Mouse (Mus musculus): ENCODE measurements at regions not wholly inside any gene's neighbourhood (a gene's known extent, or its start where the extent isn't known, plus 50 kb on each side); places are given as distances from the start of the nearest gene placed in this dataset.

GRCm38 (mm10) chr3:41363947-41364346 is 191.6 kb upstream of the Jade1 start:
- DNase-seq (ENCODE audit: low spot score): no peak
- WGBS: 86% methylated on average over 3 of the region's 3 CpGs
- Histone ChIP-seq H3K9me3 (replicated peaks) (no peaks in the 10 kb centered on the region), H3K4me3 (no peak overlapping the region), H3K27me3 (ENCODE audit: low read depth, poor library complexity, severe bottlenecking) (no peaks in the 10 kb centered on the region), H3K27ac (replicated peaks) (no peak overlapping the region), H3K36me3 (no peaks in the 10 kb centered on the region), H3K4me1 (no peaks in the 10 kb centered on the region)

DNA sequence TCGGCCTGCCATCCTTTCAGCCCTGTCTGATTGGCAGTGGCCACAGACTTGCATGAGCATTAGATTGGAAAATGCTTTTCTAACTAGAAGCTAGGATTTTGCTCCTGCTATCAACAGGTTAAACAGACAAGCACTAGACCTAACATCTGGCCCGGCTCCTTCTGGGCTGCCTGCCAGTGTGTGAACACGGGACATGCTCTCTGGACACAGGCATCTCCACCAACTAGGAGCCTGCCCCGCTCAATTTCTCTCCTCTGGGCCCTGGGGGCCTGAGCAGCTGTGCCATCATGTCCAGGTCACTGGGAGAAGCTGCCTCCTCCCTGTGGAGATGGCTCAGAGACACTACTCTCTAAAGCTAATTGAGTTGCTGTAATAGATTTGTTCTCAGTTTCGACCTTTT is 195.3 kb upstream of the Jade1 start:
- Histone ChIP-seq H3K4me3 (no peak overlapping the region), H3K27ac (replicated peaks) (no peak overlapping the region), H3K36me3 (no peaks in the 10 kb centered on the region), H3K9me3 (replicated peaks) (no peaks in the 10 kb centered on the region), H3K27me3 (ENCODE audit: low read depth, poor library complexity, severe bottlenecking) (no peaks in the 10 kb centered on the region), H3K4me1 (no peaks in the 10 kb centered on the region)
- WGBS: 84% methylated on average over 5 of the region's 5 CpGs
- DNase-seq (ENCODE audit: low spot score): no peak

- WGBS: 83% methylated on average over 4 of the region's 4 CpGs
- no peak for DNase-seq (ENCODE audit: low spot score)
- no peaks in the 10 kb centered on the region for H3K4me1 ChIP-seq
- H3K27ac ChIP-seq (replicated peaks): no peak overlapping the region
- H3K9me3 ChIP-seq (replicated peaks): no peaks in the 10 kb centered on the region
- H3K27me3 ChIP-seq (ENCODE audit: low read depth, poor library complexity, severe bottlenecking): no peaks in the 10 kb centered on the region
- no peaks in the 10 kb centered on the region for H3K36me3 ChIP-seq
- no peak overlapping the region for H3K4me3 ChIP-seq
Measured at GRCm38 (mm10) chr3:41359458-41359857, 196.1 kb upstream of the Jade1 start.

DNA sequence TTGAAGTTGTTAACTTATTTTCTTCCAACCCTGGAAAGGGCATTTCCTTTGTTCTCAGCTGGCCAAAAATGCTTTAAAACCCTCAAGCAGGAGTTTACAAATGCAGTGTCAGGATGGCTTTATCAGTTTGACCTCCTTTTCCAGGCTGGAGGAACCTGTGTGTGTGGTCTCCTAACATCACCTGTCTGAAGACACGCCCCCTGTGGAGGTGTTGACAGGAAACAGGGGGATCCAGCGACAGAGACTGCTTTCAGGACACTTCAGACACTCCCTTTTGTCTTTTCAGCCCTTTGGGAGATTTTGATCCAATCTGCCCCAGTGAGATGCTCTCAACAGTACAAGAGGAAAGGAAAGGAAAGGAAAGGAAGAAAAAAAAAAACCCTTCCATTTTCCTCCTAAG is 202.5 kb upstream of the Jade1 start:
- H3K27me3 ChIP-seq (ENCODE audit: low read depth, poor library complexity, severe bottlenecking): no peaks in the 10 kb centered on the region
- H3K36me3 ChIP-seq: no peaks in the 10 kb centered on the region

GRCm38 (mm10) chr3:41351786-41352185 is 203.7 kb upstream of the Jade1 start:
- Histone ChIP-seq H3K9me3 (replicated peaks) (no peaks in the 10 kb centered on the region), H3K4me1 (peaks cover 9% of the 10 kb centered on the region), H3K27ac (replicated peaks) (no peak overlapping the region), H3K36me3 (no peaks in the 10 kb centered on the region), H3K27me3 (ENCODE audit: low read depth, poor library complexity, severe bottlenecking) (no peaks in the 10 kb centered on the region), H3K4me3 (no peak overlapping the region)
- DNase-seq (ENCODE audit: low spot score): no peak
- WGBS: 89% methylated on average over 4 of the region's 4 CpGs

More for the DNA sequence above, 202.5 kb upstream of the Jade1 start:
- H3K4me1 ChIP-seq: peaks cover 9% of the 10 kb centered on the region
- H3K4me3 ChIP-seq: no peak overlapping the region
- no peak for DNase-seq (ENCODE audit: low spot score)
- H3K9me3 ChIP-seq (replicated peaks): no peaks in the 10 kb centered on the region
- no peak overlapping the region for H3K27ac ChIP-seq (replicated peaks)
- 10% methylated on average over 2 of the region's 2 CpGs for WGBS

DNA sequence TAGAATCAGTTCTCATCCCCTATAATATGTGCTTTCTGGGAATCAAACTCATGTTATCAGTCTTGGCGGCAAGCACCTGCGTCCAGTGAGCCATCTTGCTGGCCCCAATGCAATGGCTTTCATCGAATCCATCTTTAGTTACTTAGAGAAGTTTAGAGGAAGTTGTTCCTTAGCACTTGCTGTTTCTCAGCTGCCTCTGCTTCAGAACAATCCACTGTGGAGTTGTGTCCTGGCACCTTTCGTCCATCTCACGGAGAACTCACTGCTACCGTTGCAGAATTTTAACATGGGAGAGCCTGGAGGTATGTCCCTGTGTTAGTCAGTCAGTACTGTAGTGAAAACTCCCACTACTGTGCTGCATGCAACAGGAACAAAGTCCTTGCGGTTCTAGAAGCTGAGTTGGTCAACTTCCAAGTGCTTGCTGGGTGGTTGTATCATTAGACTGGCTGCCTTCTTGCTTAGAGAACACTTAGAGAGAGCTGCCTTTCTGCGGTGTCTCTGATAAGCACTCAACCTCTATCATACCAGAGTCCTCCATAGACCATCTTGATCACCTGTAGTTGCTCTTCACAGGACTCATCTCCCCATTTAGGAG is 204.3 kb upstream of the Jade1 start:
- Histone ChIP-seq H3K27ac (replicated peaks) (no peak overlapping the region), H3K4me3 (no peak overlapping the region), H3K36me3 (no peaks in the 10 kb centered on the region), H3K9me3 (replicated peaks) (no peaks in the 10 kb centered on the region), H3K27me3 (ENCODE audit: low read depth, poor library complexity, severe bottlenecking) (no peaks in the 10 kb centered on the region), H3K4me1 (peaks cover 9% of the 10 kb centered on the region)
- no peak for DNase-seq (ENCODE audit: low spot score)
- WGBS: 96% methylated on average over 8 of the region's 8 CpGs

DNA sequence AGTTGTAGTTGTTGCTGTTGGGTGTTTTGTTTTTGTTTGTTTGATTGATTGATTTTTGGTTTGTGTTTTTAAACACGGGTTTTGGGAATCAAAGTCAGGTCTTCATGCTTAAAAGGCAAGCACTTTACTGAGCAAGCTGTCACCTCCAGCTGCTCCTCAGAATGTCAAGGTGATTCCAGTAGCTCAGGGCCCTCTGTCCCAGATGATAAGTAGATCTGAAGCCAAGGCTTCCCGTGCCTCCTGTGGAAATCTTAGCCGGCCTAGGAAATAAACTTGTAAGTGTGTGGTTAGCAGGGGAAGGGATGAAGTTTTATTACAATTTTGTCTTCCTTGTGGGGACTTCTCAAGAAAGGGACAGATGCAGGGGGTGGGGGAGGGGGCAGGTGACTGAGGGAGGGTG is 205.2 kb upstream of the Jade1 start:
- DNase-seq (ENCODE audit: low spot score): no peak
- Histone ChIP-seq H3K4me1 (peaks cover 9% of the 10 kb centered on the region), H3K4me3 (no peak overlapping the region), H3K9me3 (replicated peaks) (no peaks in the 10 kb centered on the region), H3K27me3 (ENCODE audit: low read depth, poor library complexity, severe bottlenecking) (no peaks in the 10 kb centered on the region), H3K36me3 (no peaks in the 10 kb centered on the region), H3K27ac (replicated peaks) (no peak overlapping the region)
- WGBS: 88% methylated on average over 3 of the region's 3 CpGs

DNA sequence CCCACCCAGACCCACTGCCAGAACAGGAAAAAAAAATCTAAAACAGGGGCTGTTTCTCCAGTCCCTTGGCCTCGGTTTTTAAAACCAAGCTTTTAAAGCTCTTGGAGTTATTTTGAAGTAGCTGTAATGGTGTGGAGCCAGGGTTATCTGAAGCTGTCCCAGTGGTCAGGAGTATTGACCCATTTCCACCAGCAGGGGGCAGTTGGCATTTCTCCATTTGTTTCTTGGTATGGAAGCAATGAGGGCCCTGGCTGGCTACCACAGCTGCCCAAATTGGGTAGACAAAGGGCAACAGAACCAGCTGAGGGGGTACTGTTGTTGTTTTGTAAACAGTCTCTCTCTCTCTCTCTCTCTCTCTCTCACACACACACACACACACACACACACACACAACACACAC is 206.7 kb upstream of the Jade1 start:
- Histone ChIP-seq H3K27me3 (ENCODE audit: low read depth, poor library complexity, severe bottlenecking) (no peaks in the 10 kb centered on the region), H3K4me1 (peaks cover 9% of the 10 kb centered on the region), H3K36me3 (no peaks in the 10 kb centered on the region), H3K4me3 (no peak overlapping the region), H3K27ac (replicated peaks) (no peak overlapping the region), H3K9me3 (replicated peaks) (no peaks in the 10 kb centered on the region)
- WGBS: 65% methylated on average over 1 of the region's 1 CpGs
- peak; percentile 42 for DNase-seq (ENCODE audit: low spot score)

DNA sequence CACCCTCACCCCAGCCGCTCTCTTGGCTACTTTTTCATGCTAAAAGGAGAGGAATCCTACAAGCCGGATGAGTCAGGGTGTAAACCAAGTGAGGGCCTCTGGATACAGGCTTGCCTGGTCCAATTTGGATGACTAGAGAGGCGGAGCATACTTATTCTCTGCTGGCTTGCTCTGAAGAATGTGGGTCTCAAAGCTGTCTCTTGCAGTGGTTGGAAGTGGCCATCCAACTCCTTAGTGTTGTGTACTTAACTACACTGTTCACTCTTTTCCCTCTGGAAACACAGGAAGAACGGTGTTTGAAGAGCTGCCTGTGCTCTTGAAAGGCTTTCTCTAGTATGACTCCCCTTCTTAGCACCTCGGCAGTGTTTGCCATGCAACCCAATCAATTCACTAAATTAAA is 208.7 kb upstream of the Jade1 start:
- Histone ChIP-seq H3K27ac (replicated peaks) (no peak overlapping the region), H3K4me1 (no peaks in the 10 kb centered on the region), H3K36me3 (no peaks in the 10 kb centered on the region), H3K9me3 (replicated peaks) (no peaks in the 10 kb centered on the region), H3K4me3 (no peak overlapping the region), H3K27me3 (ENCODE audit: low read depth, poor library complexity, severe bottlenecking) (no peaks in the 10 kb centered on the region)
- WGBS: 58% methylated on average over 5 of the region's 5 CpGs
- no peak for DNase-seq (ENCODE audit: low spot score)

DNA sequence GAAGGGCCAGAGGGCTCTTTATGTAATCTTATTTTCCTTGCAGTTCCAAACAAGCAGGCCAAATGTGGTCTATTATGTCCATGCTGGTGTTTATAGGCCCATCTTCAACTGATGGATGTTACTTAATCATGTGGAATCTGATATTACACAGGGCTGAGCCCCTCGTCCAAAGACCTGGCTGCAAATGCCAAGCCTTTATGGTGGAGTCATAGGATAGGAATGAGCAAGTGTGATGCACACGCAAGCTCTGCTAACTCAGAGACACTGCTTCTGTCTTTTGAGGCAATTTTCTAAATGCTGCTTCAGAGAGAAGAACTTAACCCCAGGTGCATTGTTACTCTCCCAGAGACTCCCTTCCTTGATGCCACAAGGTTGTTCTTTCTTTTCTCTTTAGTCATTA is 212.1 kb upstream of the Jade1 start:
- no peaks in the 10 kb centered on the region for H3K9me3 ChIP-seq (replicated peaks)
- WGBS: 81% methylated on average over 2 of the region's 2 CpGs

GRCm38 (mm10) chr3:41332481-41332880 is 223.1 kb upstream of the Jade1 start:
- Histone ChIP-seq H3K4me3 (no peak overlapping the region), H3K27ac (replicated peaks) (no peak overlapping the region), H3K36me3 (no peaks in the 10 kb centered on the region), H3K27me3 (ENCODE audit: low read depth, poor library complexity, severe bottlenecking) (no peaks in the 10 kb centered on the region), H3K4me1 (no peaks in the 10 kb centered on the region), H3K9me3 (replicated peaks) (0 out of 2 replicates have a peak, but pooled peaks cover 4% of the 10 kb centered on the region)
- DNase-seq (ENCODE audit: low spot score): no peak
- 81% methylated on average over 7 of the region's 7 CpGs for WGBS

More for the DNA sequence above, 212.1 kb upstream of the Jade1 start:
- no peaks in the 10 kb centered on the region for H3K36me3 ChIP-seq
- H3K27me3 ChIP-seq (ENCODE audit: low read depth, poor library complexity, severe bottlenecking): no peaks in the 10 kb centered on the region
- H3K4me3 ChIP-seq: no peak overlapping the region
- no peak for DNase-seq (ENCODE audit: low spot score)
- no peaks in the 10 kb centered on the region for H3K4me1 ChIP-seq
- H3K27ac ChIP-seq (replicated peaks): no peak overlapping the region

- Histone ChIP-seq H3K9me3 (replicated peaks) (0 out of 2 replicates have a peak, but pooled peaks cover 4% of the 10 kb centered on the region), H3K36me3 (no peaks in the 10 kb centered on the region), H3K4me1 (no peaks in the 10 kb centered on the region), H3K27ac (replicated peaks) (no peak overlapping the region), H3K4me3 (no peak overlapping the region), H3K27me3 (ENCODE audit: low read depth, poor library complexity, severe bottlenecking) (no peaks in the 10 kb centered on the region)
- 83% methylated on average over 5 of the region's 5 CpGs for WGBS
- no peak for DNase-seq (ENCODE audit: low spot score)
Measured at GRCm38 (mm10) chr3:41330356-41330755, 225.2 kb upstream of the Jade1 start.

DNA sequence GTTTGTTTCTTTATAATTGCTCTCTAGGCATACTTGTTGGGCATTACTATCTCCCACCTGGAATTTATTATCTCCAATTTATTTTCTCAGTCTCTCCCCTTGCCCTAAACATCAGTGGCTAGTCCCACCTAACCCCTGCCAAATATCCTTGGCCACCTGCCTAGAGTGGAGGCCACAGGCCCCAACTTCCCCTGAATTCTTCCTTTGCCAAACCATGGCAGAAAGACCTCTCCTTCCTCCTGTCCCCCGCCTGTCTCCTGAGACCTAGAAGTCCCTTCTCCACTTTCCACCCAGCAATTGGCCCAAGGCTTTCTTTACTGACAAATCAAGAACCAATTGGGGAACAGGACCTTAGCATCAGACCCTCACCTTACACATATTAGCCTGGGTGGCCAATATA is 226.7 kb upstream of the Jade1 start:
- Histone ChIP-seq H3K27me3 (ENCODE audit: low read depth, poor library complexity, severe bottlenecking) (no peaks in the 10 kb centered on the region), H3K36me3 (no peaks in the 10 kb centered on the region), H3K27ac (replicated peaks) (no peak overlapping the region), H3K4me1 (no peaks in the 10 kb centered on the region), H3K9me3 (replicated peaks) (0 out of 2 replicates have a peak, but pooled peaks cover 4% of the 10 kb centered on the region), H3K4me3 (no peak overlapping the region)
- WGBS: 82% methylated on average over 1 of the region's 1 CpGs
- DNase-seq (ENCODE audit: low spot score): no peak
